Mouse (Mus musculus) splenic B cell, adult 2 months (primary cell): ENCODE data around the gene Lsm14b.

Source experiments
- DNase-seq: peaks from one replicate; pipeline ENCODE4 v3.0.0-alpha.2; 2011; ENCODE audit warnings: low read depth, low spot score
- H3K27me3 ChIP-seq: 2 replicates; pipeline ENCODE4 v1.6.1; 2012; ENCODE audit warnings: mild to moderate bottlenecking, low read length, moderate library complexity, mixed read lengths; ENCODE audit not compliant: control insufficient read depth, poor library complexity, insufficient read depth, severe bottlenecking
- H3K36me3 ChIP-seq: 2 replicates; pipeline ENCODE4 v1.6.1; 2012; ENCODE audit warnings: mild to moderate bottlenecking, low read length, moderate library complexity, mixed read lengths; ENCODE audit not compliant: control insufficient read depth, poor library complexity, insufficient read depth, severe bottlenecking

Lsm14b gene

DNA sequence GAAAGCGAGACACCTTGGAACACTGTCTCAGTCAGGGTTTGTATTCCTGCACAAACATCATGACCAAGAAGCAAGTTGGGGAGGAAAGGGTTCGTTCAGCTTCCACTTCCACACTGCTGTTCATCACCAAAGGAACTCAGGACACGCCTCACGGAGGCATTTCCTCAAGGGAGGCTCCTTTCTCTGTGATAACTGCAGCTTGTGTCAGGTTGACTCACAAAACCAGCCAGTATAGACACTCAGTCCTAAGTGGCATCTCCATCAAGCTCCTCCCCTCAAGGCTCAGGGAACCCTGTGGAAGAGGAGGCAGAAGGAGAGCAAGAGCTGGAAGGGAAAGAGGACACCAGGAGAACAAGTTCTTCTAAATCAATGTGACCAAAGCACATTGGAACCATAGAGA, 26.4 kb upstream of the Lsm14b start:
- no peak for DNase-seq
- Histone ChIP-seq H3K27me3 (no peaks in the 10 kb centered on the region), H3K36me3 (no peaks in the 10 kb centered on the region)

DNA sequence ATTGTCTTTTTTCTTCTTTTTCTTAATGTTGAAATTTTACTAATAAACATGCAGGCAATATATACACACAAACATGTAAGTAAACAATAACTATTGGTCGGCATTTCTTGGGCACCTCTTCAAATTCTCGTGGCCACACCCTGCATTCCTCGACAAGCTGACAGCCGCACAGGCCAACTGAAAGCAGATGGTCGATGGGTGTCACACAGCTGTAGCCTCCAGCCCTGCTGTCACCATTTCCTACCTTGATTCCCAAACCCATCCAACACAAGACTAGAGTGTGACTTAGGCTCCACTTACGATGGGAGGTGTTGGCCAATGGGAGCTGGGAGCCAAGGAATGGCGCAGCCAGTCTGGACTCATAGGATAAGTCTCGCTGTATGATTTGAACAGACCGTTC, 23.2 kb upstream of the Lsm14b start:
- Histone ChIP-seq H3K36me3 (no peaks in the 10 kb centered on the region), H3K27me3 (no peaks in the 10 kb centered on the region)
- no peak for DNase-seq

DNA sequence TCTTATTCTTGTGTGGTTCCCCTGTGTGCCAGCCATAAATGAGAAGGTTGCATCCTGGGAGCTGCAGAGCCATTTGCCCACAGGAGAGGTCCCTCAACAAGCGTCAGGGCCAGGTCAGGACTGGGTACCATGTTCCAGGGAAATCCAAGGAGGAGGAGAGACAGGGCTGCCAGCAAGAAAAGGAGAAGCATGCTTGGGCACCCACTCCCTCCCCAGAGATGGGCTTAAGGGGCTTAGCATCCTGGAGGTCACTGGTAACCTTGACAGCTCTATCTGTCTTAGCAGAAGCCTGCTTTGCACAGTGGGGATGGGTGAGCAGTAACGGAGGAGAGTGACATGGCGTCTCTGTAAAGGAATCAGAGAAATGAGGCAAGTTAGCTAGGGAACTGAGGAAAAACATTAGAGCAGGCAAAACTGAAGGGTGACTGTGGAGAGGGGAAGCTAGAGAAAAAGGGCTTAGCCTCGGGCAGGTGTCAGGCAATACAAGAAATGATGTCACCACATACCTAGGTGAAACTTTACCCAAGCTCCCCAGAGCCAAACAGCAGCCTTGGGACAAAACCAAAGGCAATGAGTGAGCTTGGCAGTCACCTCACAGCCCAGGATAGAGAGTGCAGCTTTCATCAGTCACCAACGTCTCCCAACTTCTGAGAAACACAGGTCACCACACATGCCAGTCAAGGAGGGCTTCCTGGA, 19.0 kb upstream of the Lsm14b start:
- H3K36me3 ChIP-seq: no peaks in the 10 kb centered on the region
- no peaks in the 10 kb centered on the region for H3K27me3 ChIP-seq
- DNase-seq: no peak

DNA sequence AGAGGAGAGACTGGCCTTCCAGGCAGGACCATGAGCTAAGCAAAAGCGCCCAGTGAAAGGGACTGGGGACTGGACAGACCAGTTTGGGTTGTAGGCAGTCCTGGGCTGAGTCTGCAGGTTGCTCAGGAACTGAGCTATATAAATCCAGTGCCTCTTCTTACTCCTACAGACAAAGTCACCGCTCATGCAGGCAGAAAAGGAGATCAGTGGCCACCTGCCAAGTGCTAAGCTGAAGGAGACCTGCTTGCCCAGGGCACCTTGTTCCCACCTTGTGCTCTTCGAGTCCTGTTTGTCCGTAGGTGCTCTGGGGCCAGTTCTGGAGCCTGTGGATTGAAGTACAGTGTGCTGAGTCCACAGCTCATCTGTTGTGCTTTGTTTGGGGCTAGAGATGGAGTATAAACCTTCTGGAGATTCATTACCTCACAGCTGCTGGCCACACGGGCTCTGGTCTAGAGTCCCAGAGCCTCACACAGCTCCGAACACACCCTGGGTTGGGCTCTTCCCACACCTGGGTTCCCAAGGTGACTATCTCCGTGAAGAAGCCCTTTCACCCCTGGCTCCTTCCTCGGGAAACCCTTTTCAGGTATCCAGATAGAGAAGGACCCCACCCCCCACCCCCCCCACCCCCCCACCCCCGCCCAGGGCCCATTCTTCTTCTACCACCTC, 18.3 kb upstream of the Lsm14b start:
- Histone ChIP-seq H3K36me3 (no peaks in the 10 kb centered on the region), H3K27me3 (no peaks in the 10 kb centered on the region)
- no peak for DNase-seq

DNA sequence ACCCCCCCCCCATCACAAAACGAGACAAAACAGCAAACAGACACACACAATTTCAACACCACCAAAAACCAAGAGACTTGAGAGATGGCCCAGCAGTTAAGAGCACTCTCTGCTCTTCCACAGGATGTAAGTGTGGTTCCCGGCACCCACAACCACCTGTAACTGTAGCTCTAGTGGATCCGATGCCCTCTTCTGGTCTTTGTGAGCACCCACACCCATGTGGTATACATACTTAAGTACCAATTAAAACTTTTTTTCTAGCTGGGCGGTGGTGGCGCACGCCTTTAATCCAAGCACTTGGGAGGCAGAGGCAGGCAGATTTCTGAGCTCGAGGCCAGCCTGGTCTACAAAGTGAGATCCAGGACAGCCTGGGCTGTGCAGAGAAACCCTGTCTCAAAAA, 14.1 kb upstream of the Lsm14b start:
- H3K36me3 ChIP-seq: no peaks in the 10 kb centered on the region

DNA sequence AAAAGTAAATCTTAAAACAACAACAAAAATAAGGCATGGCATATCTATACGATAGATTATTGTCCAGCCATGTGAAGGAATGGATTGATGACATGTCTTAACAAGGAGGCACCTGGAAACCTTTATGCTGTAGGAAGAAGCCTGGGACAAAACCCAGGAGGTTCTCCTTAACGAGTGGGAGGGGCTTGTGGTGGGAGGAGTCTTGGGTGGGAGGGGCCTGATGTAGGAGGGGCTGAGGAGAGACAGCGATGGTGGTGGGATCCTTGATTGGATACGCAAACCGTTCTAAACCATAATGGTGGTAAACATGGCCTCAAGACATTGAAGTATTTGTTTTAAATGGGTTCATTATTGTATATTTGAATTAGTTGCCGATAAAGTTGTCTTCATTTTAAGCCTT, 13.4 kb upstream of the Lsm14b start:
- Histone ChIP-seq H3K27me3 (no peaks in the 10 kb centered on the region), H3K36me3 (no peaks in the 10 kb centered on the region)
- DNase-seq: no peak

More for the DNA sequence above, 14.1 kb upstream of the Lsm14b start:
- no peaks in the 10 kb centered on the region for H3K27me3 ChIP-seq
- DNase-seq: no peak

DNA sequence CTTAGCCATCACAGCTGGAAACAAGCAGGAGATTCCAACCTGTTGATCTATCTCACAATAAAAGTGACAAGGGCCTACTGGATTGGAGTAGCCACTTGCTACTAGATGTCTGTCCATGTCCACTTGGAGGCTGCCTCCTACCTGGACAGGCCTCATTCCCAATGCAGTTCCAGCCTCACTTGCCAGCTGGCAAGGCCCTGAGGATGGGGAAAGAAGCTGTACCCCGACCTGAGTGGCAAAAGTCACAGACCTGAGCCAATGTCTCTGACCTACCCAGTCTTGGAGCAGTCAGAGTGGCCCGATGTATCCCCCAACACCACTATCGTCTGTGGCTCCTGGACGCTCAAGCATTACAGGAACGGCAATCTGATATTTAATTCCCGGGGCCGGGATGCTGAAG, 11.1 kb upstream of the Lsm14b start:
- no peaks in the 10 kb centered on the region for H3K36me3 ChIP-seq
- no peaks in the 10 kb centered on the region for H3K27me3 ChIP-seq
- DNase-seq: no peak

DNA sequence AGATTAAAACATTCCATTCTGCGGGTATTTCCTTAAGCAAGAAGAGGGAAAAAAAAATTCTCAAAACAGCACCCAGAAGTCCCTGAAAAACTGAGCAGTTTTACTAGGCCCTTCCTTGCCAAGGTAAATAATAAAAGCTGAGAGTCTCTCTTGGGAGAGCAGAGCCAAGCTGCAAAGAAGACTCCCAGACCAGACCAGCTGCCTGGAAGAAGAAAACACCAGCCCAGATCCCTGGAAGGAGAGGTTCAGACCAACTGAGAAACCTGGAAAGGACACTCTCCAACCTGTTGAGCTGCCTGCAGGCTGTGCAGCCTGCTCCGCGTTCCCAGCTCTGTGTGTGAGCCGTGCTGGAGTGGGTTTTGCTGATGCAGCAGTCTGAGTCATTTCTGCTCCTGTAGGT, 7.2 kb upstream of the Lsm14b start:
- Histone ChIP-seq H3K36me3 (no peaks in the 10 kb centered on the region), H3K27me3 (no peaks in the 10 kb centered on the region)
- no peak for DNase-seq

DNA sequence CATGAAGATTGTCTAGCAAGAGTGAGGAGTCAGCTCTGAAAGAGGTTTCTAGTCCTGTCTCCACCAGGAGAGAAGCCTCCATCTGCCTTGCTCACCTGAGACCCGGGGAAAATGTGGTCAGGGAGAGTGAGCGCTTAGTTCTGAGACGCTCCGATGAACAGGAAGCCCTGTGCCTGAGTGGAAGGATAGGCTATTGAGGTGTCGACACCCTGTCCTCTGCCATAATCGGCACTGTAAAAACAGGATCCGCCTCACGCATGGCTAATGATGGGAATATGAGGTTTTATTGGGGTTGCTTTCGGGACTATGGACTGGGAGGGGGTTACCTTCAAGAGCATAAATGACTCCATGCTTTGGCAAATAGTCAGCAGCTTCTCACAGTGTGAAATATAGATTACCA, 6.2 kb upstream of the Lsm14b start:
- Histone ChIP-seq H3K36me3 (no peaks in the 10 kb centered on the region), H3K27me3 (no peaks in the 10 kb centered on the region)
- no peak for DNase-seq

DNA sequence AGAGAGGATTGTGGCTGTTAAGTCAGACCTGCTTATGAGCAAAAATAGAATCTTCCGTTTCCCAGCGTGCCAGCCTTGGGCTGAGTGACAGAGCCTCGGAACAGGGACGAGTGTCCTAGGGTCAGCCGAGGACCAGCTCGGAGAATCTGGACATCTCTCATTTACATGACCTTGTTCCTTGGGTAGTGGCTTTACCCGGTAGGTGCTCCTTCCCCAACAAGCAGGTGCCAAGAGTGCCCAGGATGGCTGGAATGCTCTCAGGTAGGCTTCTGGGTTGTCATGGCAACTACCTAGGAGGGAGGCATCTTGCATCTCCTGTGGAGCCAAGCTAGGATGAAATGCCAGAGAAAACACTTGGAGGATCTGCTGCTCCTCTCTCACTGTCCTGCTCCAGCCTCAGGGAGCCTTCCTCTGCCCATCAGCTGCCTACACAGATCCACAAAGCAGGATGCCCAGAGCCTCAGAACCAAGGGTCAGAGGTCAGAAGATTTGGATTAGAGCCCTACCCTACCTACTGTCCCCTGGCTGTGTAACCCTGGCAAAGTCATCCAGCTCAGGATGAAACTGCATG, 4.6 kb upstream of the Lsm14b start:
- H3K27me3 ChIP-seq: no peaks in the 10 kb centered on the region
- no peak for DNase-seq

DNA sequence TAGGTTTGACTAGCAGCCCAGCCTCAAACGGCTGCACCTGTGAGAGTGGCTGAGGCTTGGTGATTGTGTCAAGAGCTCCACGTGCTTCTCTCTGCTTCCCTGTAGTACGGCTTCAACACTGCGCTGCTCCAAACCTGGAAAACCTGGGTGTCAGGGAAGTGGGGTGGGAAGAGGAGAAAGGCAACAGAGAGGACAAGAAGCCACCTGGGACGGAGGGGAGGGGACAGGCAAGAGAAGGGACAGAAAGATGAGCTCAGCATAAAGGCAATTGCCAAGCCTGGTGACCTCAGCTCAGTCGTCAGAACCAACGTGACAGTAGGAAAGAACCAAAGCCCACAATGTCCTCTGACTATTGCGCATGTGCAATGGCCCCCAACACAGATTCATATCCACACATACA, 3.9 kb upstream of the Lsm14b start:
- DNase-seq: no peak
- H3K36me3 ChIP-seq: no peaks in the 10 kb centered on the region
- H3K27me3 ChIP-seq: no peaks in the 10 kb centered on the region

More for the DNA sequence above, 4.6 kb upstream of the Lsm14b start:
- no peaks in the 10 kb centered on the region for H3K36me3 ChIP-seq

DNA sequence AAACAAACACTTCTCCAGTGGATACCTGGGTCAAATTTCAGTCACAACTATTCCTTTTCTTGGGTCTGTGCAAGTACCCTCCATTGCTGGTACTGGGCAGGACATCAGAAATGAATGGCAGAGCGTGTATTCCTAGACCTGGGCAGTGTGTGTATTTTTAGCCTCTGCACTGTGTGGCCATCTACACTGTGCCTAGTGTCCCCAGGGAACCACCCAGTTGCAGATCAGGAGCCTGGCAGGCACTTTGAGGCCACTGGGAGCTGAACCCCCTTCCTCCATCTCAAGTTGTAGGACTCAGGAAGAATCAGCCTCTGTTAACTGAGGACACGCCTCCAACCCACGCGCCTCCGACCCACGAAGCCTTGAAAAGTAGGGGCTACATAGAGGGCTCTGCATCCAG, 2.0 kb upstream of the Lsm14b start:
- no peaks in the 10 kb centered on the region for H3K27me3 ChIP-seq
- no peak for DNase-seq
- H3K36me3 ChIP-seq: no peaks in the 10 kb centered on the region

DNA sequence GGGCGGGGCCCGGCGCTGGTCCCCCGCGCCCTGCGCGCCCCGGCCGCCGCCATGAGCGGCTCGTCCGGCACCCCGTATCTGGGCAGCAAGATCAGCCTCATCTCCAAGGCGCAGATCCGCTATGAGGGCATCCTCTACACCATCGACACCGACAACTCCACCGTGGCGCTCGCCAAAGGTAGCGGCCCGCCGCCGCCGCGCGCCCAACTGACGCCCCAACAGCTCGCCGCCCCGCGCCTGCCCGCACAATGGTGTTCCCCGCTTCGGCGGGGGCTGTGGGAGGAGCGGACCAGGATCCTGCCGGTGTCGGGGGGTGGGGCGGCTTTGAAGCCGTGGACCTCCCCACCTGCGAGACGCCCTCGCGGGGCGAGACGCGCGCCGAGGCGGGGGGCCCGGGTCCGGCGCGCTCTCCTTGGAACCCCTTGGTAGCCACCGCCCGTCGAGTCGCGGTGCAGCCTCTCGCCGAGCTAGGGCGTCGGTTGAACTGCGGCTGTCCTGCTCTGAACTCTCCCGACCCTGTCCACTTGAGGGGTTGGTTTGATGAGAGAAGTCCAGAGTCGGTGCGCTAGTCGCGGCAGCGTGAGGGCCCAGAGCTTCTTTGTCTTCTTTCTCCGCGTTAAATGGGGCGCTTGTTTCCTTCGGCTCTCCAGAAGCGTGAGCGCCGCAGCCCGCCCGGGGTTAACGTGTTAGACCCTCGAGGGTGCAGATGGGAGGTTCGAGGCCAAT, 511 bp downstream of the Lsm14b start:
- no peaks in the 10 kb centered on the region for H3K36me3 ChIP-seq
- DNase-seq: no peak
- no peaks in the 10 kb centered on the region for H3K27me3 ChIP-seq

DNA sequence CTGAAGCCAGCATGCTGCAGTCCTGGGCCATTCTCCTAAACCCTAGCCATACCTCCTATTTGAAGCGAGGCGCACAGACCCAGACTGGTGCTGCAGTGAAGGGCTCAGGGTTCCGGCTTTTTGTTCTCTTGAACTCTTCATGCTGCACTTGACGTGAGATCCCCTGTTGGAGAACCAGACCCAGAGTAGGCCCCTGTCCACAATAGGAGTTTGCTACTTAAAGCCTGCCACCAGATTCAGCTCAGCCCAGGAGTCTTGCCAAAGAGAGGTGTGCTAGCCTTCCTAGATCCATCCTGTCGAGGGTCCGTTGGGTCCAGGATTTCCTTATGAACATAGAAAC, 1.0 kb downstream of the Lsm14b start:
- no peak for DNase-seq
- no peaks in the 10 kb centered on the region for H3K27me3 ChIP-seq
- H3K36me3 ChIP-seq: no peaks in the 10 kb centered on the region

DNA sequence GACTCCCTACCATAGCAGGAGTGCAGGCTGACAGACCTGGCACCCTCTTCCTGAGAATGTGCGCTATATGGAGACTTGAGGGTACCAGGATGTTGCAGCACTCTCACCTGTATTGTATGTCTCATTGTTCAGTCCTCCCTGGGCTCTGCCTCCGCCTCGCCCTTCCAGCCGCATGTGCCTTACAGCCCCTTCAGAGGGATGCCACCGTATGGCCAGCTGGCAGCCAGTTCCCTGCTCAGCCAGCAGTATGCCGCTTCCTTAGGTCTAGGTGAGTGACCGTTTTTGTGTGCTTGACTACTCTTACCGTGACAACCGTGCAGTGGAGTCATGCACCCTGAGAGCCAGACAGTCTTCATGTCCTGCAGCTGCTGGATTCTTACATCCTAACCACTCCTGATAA, 3.0 kb downstream of the Lsm14b start:
- no peak for DNase-seq
- H3K27me3 ChIP-seq: no peaks in the 10 kb centered on the region

More for the DNA sequence above, 3.0 kb downstream of the Lsm14b start:
- H3K36me3 ChIP-seq: no peaks in the 10 kb centered on the region
